Mouse (Mus musculus) megakaryocyte, embryonic 14.5 days (primary cell): Measurements from ENCODE around the gene Arhgdib. TPM values are rescaled to one million over a fixed set of nuclear protein-coding genes. Genes with fewer than 3 reads are reported as not detected.
"Not testable (repeated sequence)": the region's sequence is repeated elsewhere in the genome, so short reads cannot be mapped to it uniquely, and the experiment has no call there.

Experiments
- H3K27me3 ChIP-seq: replicated peaks from 2 replicates; pipeline ENCODE3; 2012; ENCODE audit warnings: inconsistent platforms
- H3K36me3 ChIP-seq: replicated peaks from 2 replicates; pipeline ENCODE3; 2012; ENCODE audit warnings: low read length, inconsistent platforms, mixed read lengths
- H3K4me1 ChIP-seq: 2 replicates; pipeline ENCODE4 v1.6.1; 2012; ENCODE audit warnings: inconsistent platforms
- H3K4me3 ChIP-seq: replicated peaks from 2 replicates; pipeline ENCODE3; 2012; ENCODE audit warnings: moderate library complexity, mild to moderate bottlenecking, inconsistent platforms
- H3K9me3 ChIP-seq: 2 replicates; pipeline ENCODE4 v1.6.1; 2012; ENCODE audit warnings: inconsistent platforms
- FLI1 ChIP-seq: IDR thresholded peaks from 2 replicates; pipeline ENCODE4 v1.6.1; 2012; ENCODE audit warnings: low read length, inconsistent platforms, mixed read lengths
- GATA1 ChIP-seq: IDR thresholded peaks from 3 replicates; pipeline ENCODE4 v1.6.1; 2012; ENCODE audit warnings: mixed read lengths, low read length, inconsistent platforms, borderline replicate concordance
- polyA plus RNA-seq: library from polyadenylated mRNA; stranded (reverse); fragments of >175 nt; gene quantifications from 2 replicates; pipeline ENCODE4 v1.2.3, GENCODE M21; 2012; ENCODE audit warnings: low replicate concordance; ENCODE audit not compliant: insufficient read depth

The Arhgdib gene
- polyA plus RNA-seq, 1 experiment: 310 TPM

DNA sequence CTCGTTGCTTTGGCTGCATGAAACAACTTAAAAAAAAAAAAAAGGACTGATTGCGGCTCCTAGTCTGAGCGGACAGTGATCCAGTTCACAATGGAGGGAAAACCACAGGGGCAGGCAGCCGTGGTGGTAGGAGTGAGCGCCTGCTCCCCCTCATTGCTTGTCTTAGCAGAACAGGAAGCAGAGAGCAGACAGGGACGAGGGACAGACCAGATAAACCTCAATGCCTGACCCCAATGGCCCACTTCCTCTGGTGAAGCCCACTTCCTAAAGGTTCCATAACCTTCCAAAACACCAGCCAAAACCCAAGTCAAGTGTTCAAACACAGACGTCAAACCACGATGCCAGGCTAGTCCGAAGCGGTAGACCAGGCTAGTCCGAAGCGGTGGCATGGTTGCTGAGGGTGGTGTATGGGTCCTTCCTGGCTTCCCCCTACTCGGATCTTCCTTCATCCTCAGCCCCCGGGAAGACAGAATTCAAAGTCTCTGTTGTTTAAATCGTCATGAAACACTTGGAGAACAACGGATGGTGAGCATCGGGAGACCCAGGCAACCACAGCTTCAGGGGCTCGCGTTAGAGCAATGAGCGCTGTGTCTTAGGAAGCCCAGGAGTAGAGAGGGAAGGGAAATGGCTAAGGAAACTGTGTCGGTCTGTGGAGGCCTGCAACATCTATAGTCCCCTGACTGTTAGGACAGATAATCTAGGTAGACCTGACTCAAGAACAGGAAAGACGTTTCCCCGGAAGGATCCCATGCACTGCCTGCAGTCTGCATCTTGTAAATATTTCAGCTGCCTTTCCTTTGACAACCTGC is 37.8 kb upstream of the Arhgdib start:
- Histone ChIP-seq H3K27me3 (no peaks in the 10 kb centered on the region), H3K4me1 (peaks cover 31% of the 10 kb centered on the region), H3K4me3 (peak overlapping the region; percentile 85), H3K9me3 (no peaks in the 10 kb centered on the region), H3K36me3 (no peaks in the 10 kb centered on the region)
- TF ChIP-seq GATA1: peak; percentile 29; the same call in 1 of the 3 replicates
- peak; percentile 70 for TF ChIP-seq FLI1

GRCm38 (mm10) chr6:136968877-136969276 is 27.2 kb upstream of the Arhgdib start:
- H3K4me1 ChIP-seq: peaks cover 47% of the 10 kb centered on the region
- not testable (repeated sequence) for H3K27me3 ChIP-seq, H3K4me3 ChIP-seq

GRCm38 (mm10) chr6:136967466-136967865 is 25.8 kb upstream of the Arhgdib start:
- Histone ChIP-seq H3K4me1 (peaks cover 60% of the 10 kb centered on the region), H3K4me3 (no peak overlapping the region), H3K36me3 (no peaks in the 10 kb centered on the region), H3K9me3 (no peaks in the 10 kb centered on the region), H3K27me3 (no peaks in the 10 kb centered on the region)
- TF ChIP-seq FLI1 (no peak), GATA1 (no peak)

More at GRCm38 (mm10) chr6:136968877-136969276, 27.2 kb upstream of the Arhgdib start:
- H3K9me3 ChIP-seq, H3K36me3 ChIP-seq: not testable (repeated sequence)

GRCm38 (mm10) chr6:136965912-136966311 is 24.2 kb upstream of the Arhgdib start:
- peak overlapping the region; percentile 62 for H3K4me3 ChIP-seq
- H3K36me3 ChIP-seq: no peaks in the 10 kb centered on the region
- H3K9me3 ChIP-seq: no peaks in the 10 kb centered on the region
- H3K4me1 ChIP-seq: peaks cover 72% of the 10 kb centered on the region
- TF ChIP-seq GATA1 (no peak), FLI1 (no peak)
- no peaks in the 10 kb centered on the region for H3K27me3 ChIP-seq

DNA sequence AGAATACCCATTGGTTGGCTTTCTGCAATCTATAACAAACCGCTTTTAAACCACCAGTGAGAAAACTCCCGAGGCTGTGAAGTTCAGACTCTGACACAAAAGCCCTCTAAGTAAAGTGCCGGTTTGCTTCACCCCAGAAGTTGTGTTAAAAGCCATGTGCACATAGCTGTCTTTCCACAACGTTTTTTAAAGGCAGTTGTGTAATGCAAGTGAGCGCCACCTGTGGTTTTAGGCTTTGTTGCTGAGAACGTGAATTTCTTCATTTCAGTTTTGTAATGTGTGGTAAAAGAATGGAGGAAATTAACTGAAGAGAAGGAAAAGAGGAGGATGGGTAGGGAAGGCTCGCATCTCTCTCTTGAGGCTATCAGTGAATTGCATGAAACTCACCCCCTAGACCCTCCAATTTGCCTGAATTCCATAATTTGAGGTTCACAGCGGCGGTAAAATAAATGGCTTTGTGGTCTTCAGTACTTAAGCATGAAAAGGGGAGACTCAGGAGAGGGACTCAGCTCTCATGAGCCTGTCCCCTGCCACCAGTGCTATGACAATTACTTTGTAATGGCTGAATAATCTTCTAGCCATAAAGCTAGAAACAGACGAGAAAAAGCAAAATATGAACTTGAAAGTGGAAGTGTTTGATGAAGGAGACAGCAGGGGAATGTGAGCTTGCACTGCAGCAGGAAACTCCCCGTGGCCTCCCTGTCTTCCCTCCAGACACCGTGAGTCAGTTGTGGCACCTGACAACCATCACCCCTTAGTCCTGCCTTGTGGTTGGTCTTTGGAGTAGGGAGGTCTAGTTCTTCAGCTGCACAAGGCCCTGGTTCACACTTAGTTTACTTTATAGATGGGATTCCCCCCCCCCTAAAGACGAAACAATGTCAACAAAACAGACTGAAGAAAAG is 23.2 kb upstream of the Arhgdib start:
- Histone ChIP-seq H3K4me3 (peak overlapping the region; percentile 60), H3K27me3 (no peaks in the 10 kb centered on the region), H3K9me3 (no peaks in the 10 kb centered on the region), H3K4me1 (peaks cover 75% of the 10 kb centered on the region), H3K36me3 (no peaks in the 10 kb centered on the region)
- TF ChIP-seq GATA1 (no peak), FLI1 (no peak)

GRCm38 (mm10) chr6:136962957-136963356 is 21.3 kb upstream of the Arhgdib start:
- no peak overlapping the region for H3K4me3 ChIP-seq
- peaks cover 74% of the 10 kb centered on the region for H3K4me1 ChIP-seq
- H3K36me3 ChIP-seq: no peaks in the 10 kb centered on the region
- H3K27me3 ChIP-seq: no peaks in the 10 kb centered on the region
- no peak for TF ChIP-seq GATA1
- TF ChIP-seq FLI1: no peak
- no peaks in the 10 kb centered on the region for H3K9me3 ChIP-seq

- Histone ChIP-seq H3K4me3 (peak overlapping the region; percentile 20), H3K4me1 (peaks cover 53% of the 10 kb centered on the region), H3K27me3 (no peaks in the 10 kb centered on the region), H3K36me3 (no peaks in the 10 kb centered on the region), H3K9me3 (no peaks in the 10 kb centered on the region)
- TF ChIP-seq GATA1 (no peak), FLI1 (no peak)
Observed at GRCm38 (mm10) chr6:136959131-136959530, 17.4 kb upstream of the Arhgdib start.

- Histone ChIP-seq H3K4me3 (no peak overlapping the region), H3K9me3 (no peaks in the 10 kb centered on the region), H3K36me3 (no peaks in the 10 kb centered on the region), H3K4me1 (peaks cover 48% of the 10 kb centered on the region), H3K27me3 (no peaks in the 10 kb centered on the region)
- TF ChIP-seq GATA1: no peak
- TF ChIP-seq FLI1: no peak
Observed at GRCm38 (mm10) chr6:136957062-136957461, 15.4 kb upstream of the Arhgdib start.

GRCm38 (mm10) chr6:136955240-136955639 is 13.5 kb upstream of the Arhgdib start:
- Histone ChIP-seq H3K9me3 (no peaks in the 10 kb centered on the region), H3K36me3 (no peaks in the 10 kb centered on the region), H3K4me3 (no peak overlapping the region), H3K4me1 (peaks cover 36% of the 10 kb centered on the region), H3K27me3 (no peaks in the 10 kb centered on the region)
- TF ChIP-seq GATA1 (no peak), FLI1 (no peak)

- H3K4me1 ChIP-seq: peaks cover 34% of the 10 kb centered on the region
- H3K9me3 ChIP-seq: no peaks in the 10 kb centered on the region
- H3K36me3 ChIP-seq: no peaks in the 10 kb centered on the region
- TF ChIP-seq GATA1 (no peak), FLI1 (no peak)
- H3K4me3 ChIP-seq: no peak overlapping the region
- H3K27me3 ChIP-seq: no peaks in the 10 kb centered on the region
Observed at GRCm38 (mm10) chr6:136954715-136955114, 13.0 kb upstream of the Arhgdib start.
